Comparison of ENCODE assay signal across 8 mouse cellular contexts in genomic region chr19:10576690-10577561, GRCm38 (mm10). TPM values are rescaled to one million over a fixed set of nuclear protein-coding genes. Genes with fewer than 3 reads are reported as not detected.
DNase-seq lines count a peak whose midpoint lies in the region; ATAC-seq lines count a peak whose summit lies in the region.

Cyb561a3 (plus strand) TSS chr19:10577172.
Tmem138 (minus strand) TSS chr19:10577362.

- peak; percentile 92 to 93 for DNase-seq in B cell, adult 2 months
- peak; percentile 98 for DNase-seq in brain, adult 2 months (ENCODE audit: low read depth, low spot score)
- peak; percentile 97 for DNase-seq in heart, embryonic 10.5 days (ENCODE audit: low spot score)
- DNase-seq in liver, result peak; percentile 91
- DNase-seq in spleen, postnatal 4 days (ENCODE audit: low spot score in 2 of 2), result peak; percentile 92 to 94

- peak within 1 kb of the TSS; percentile 69 for H3K9ac ChIP-seq in kidney, embryonic 15.5 days

- WGBS in heart, embryonic 10.5 days, result under 1% methylated on average over 44 of the region's 44 CpGs
- under 1% methylated on average over 44 of the region's 44 CpGs for WGBS in kidney, embryonic 15.5 days

- peaks cover 32% of the 10 kb centered on the region for H3K36me3 ChIP-seq in heart, embryonic 10.5 days
- peaks cover 33% of the 10 kb centered on the region for H3K36me3 ChIP-seq in kidney, embryonic 15.5 days

- H3K4me1 ChIP-seq in heart, embryonic 10.5 days, result peaks cover 19% of the 10 kb centered on the region
- peaks cover 17% of the 10 kb centered on the region for H3K4me1 ChIP-seq in kidney, embryonic 15.5 days

- peak; percentile 93 for ATAC-seq in erythroblast, adult 5-6 weeks (replicated peaks; ENCODE audit: low FRiP score, poor library complexity, severe bottlenecking)
- ATAC-seq in kidney, embryonic 15.5 days (replicated peaks; ENCODE audit: low FRiP score), result peak; percentile 97
- ATAC-seq in monocyte, adult 5-6 weeks (replicated peaks; ENCODE audit: insufficient number of reproducible peaks, low FRiP score, low TSS enrichment, poor library complexity, severe bottlenecking), result peak; percentile 86

- no peaks in the 10 kb centered on the region for H3K27me3 ChIP-seq in heart, embryonic 10.5 days (ENCODE audit: insufficient read depth, poor library complexity, severe bottlenecking)
- H3K27me3 ChIP-seq in kidney, embryonic 15.5 days, result no peaks in the 10 kb centered on the region

- peak within 1 kb of the TSS; percentile 81 for H3K4me2 ChIP-seq in kidney, embryonic 15.5 days

- H3K4me3 ChIP-seq in heart, embryonic 10.5 days, result peak within 1 kb of the TSS; percentile 74
- H3K4me3 ChIP-seq in kidney, embryonic 15.5 days (replicated peaks), result peak within 1 kb of the TSS; percentile 76

- no peaks in the 10 kb centered on the region for H3K9me3 ChIP-seq in heart, embryonic 10.5 days
- H3K9me3 ChIP-seq in kidney, embryonic 15.5 days (replicated peaks), result no peaks in the 10 kb centered on the region

- H3K27ac ChIP-seq in heart, embryonic 10.5 days, result peak within 1 kb of the TSS; percentile 95
- H3K27ac ChIP-seq in kidney, embryonic 15.5 days, result peak within 1 kb of the TSS; percentile 96

RNA-seq across cellular contexts. Expression of gene Cyb561a3, which starts in this region (rescaled TPM):
- total RNA-seq in erythroblast, adult 5-6 weeks (2015; ENCODE audit: low replicate concordance), result 10.2 and 13.8 TPM in 2 replicates
- 6.7 and 7.7 TPM in 2 replicates for total RNA-seq in erythroblast, adult 5-6 weeks (2017; ENCODE audit: low replicate concordance)
- polyA plus RNA-seq in heart, embryonic 10.5 days (2016; fragmentation: Nextera tagmentation; extraction: Ambion mirVana), result 13.0 and 13.7 TPM in 2 replicates
- 16.6 and 16.7 TPM in 2 replicates for polyA plus RNA-seq in kidney, embryonic 15.5 days (2015; fragmentation: Nextera tagmentation; extraction: Ambion mirVana)
- 18.9 to 42.4 TPM (median 29.1 TPM) in 3 replicates for total RNA-seq in monocyte, adult 5-6 weeks (2017)

RNA-seq across cellular contexts. Expression of gene Tmem138, which starts in this region (rescaled TPM):
- total RNA-seq in erythroblast, adult 5-6 weeks (2015; ENCODE audit: low replicate concordance), result 1.7 and 4.8 TPM in 2 replicates
- 1.8 and 4.9 TPM in 2 replicates for total RNA-seq in erythroblast, adult 5-6 weeks (2017; ENCODE audit: low replicate concordance)
- polyA plus RNA-seq in heart, embryonic 10.5 days (2016; fragmentation: Nextera tagmentation; extraction: Ambion mirVana), result 28.1 and 39.9 TPM in 2 replicates
- 43.2 and 46.9 TPM in 2 replicates for polyA plus RNA-seq in kidney, embryonic 15.5 days (2015; fragmentation: Nextera tagmentation; extraction: Ambion mirVana)
- total RNA-seq in monocyte, adult 5-6 weeks (2017), result 0.48 to 7.5 TPM (median 5.7 TPM) in 3 replicates

Comparison
In these comparisons a context has a peak if more than half of its experiments do, and no peak if none do; other contexts are left out.
1. Peak in every context shown above with its lines: DNase-seq, ATAC-seq, H3K4me3 ChIP-seq and H3K27ac ChIP-seq.